Mouse (Mus musculus) Muller cell, postnatal 12 days (primary cell): ENCODE results near the gene Allc.

Experiments used
- DNase-seq: peaks from one replicate; pipeline ENCODE4 v3.0.0-alpha.2; 2015; ENCODE audit errors: inconsistent ontology term

Allc gene

DNA sequence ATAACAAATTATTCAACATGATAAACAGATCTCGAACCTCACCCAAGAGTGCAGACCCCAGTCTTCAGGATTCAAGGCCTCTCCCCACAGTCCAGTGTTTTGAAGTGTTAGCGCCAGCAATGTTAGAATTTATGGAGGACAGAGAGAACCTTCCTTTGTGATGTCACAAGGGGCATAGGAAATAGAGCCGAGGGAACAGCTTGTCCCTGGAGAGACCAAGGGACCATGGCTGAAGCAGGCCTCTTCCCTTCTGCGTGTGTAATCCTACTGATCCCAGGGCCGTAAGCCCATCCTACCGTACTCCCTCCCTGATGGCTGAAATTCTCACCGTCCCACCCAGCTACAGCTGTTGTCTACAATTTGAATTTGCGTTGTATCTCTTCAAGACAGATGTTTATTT lies at the start of gene Allc:
Allc (minus strand) TSS at position 101 of the 400 bp plus-strand sequence.
- DNase-seq = no peak

DNA sequence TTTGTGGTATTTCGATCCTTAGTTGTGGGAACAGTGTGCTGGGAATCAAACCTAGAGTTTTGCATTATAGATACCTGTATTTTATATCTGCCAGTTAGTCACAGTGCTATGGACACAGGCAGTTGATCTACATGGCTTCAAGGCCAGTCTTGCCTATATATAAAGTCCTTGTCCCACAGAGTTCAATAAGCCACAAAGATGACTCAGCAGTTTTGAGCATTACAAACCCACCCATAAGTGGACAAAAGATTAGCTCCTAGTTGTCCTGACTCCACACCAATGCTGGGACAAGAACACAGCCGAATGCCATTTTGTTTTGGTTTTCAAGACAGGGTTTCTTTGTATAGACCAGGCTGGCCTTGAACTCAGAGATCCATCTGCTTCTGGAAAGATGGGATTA lies 46.1 kb upstream of the Allc start:
- no peak for DNase-seq

DNA sequence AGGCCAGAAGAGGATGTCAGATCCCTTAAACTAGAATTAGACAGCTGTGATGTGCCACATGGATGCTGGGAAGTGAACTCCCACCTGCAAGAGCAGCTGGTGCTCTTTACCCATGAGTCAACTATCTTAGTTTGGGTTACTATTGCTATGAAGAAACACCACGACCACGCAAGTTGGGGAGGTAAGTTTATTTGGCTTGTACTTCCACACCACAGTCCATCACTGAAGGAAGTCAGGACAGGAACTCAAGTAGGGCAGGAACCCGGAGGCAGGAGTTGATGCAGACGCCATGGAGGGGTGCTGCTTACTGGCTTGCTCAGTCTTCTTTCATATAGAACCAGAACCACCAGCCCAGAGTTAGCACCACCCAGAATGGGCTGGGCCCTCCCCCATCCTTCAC lies 44.8 kb upstream of the Allc start:
- no peak for DNase-seq

DNA sequence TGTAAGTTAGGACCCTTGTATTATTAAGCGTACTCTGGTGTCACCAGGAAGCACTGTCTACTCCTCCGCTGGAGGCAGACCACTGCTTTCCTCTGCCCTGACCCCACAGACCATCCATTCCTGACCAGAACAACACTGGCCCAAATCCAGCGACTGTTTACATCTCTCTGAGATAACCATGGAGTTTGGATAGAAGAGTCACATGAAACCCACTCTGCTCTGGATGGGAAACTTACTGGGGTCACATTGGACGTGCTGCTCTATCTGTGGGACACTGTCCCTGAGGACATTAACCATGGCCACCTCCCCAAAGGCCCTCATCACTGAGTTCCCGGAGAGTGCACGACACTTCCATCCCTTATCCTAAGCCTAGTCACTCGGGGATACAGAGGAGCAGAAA lies 43.1 kb upstream of the Allc start:
- DNase-seq = no peak

DNA sequence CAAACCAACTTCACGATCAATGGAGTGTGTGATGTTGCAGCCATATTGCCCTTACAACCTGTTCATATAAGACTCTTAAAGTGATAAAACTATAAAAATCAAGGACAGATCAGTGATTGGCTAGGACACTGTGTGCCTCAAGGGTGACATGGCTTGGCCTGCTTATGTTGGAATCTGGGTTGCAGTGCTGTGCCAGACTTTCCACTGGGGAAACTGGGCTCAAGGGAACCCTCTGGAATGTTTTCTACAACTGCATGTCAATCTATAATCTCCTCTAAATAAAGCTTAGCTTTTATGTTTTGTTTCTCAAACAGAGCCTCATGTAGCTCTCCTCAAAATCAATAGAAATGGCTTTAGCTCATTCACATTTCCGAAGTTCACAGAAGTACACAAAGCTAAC lies 41.9 kb upstream of the Allc start:
- no peak for DNase-seq

DNA sequence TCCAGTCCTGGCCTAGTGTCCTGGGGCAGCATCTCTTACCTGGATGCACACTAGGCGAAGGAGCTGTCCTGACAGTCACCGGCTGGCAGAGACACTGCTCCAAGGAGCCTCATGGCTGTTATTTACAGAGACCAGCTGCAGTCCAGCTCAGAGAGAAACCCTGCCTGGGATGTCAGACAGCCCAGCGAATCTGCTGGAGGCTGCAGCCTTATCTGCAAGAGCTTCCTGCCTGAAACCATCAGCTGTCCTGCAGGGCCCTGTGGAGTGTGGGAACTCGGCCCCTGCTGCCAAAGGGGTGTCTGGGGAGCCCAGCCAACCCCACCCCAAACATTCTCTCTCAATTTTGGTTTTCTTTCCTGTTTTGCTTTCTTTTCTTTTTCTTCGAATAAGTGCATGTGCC lies 40.9 kb upstream of the Allc start, which contains the start of gene Colec11:
Colec11 (minus strand) TSS at position 183 of the 400 bp plus-strand sequence.
- no peak for DNase-seq

DNA sequence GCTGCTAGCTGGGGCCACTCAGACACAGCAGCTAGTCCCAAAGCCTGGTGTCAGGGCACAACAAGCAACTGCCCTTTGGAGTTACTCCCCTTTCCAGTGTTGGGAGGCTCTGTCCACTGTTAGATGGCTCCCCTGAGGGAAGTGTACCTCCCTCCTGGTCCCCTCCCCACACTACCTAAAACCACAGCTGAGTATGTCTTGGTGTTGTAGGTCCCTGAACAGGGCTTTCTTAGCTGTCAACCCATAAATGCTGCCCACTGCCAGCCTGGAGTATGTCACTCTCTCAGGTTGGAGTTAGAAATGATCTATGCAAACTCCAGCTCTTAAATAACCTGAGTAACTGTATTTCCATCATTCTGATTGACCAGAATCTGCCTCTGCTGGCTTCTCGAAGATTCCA lies 40.3 kb upstream of the Allc start:
- no peak for DNase-seq

DNA sequence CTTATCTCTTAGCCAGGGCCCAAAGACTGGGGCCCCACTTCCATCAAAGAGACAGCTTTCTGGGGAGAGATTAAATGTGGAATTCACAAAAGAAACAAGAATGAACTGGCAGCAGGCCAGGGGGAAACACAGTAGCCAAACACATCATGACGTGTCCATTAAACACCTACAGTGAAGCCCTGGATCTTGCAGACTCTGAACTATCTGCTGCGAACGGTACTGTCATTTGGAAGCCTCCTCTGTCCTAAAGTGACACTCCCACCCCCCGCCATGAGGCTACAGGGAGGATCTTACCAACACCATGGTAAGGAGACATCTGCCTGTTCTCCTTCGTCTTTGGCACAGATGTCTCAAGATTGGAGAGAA lies 39.8 kb upstream of the Allc start:
- DNase-seq = no peak

DNA sequence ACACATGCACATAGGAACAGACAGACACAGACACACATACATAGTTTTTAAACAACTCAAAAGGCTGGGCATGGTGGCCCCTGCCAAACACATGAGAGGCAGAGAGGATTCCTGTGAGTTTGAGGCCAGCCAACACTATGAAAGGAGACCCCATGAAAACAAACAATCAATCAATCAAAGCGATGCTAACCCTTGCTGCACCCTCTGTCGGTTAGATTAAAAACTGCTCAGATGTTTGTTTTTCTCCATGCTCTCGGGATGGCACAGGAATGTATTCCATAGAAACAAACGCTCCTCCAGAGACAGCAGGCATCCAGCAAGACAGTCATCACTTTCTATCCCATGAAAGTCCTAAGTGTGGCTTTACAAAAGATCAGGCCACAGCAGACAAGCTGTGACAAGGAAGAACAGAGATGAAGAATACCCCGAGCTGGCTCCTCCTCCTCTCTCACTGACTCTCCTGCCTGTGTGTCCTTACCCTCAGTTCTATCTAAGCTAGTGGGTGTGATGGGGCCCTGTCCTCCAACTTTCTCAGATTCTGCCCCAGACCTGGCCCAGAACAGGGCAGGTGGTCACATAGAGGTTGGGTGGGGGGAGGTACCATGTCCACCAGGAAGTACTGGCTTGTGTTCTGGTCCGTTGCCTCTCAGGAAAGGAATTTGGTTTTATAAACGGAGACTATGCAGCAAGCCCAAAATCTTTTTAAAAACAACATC lies 39.3 kb upstream of the Allc start:
- no peak for DNase-seq

DNA sequence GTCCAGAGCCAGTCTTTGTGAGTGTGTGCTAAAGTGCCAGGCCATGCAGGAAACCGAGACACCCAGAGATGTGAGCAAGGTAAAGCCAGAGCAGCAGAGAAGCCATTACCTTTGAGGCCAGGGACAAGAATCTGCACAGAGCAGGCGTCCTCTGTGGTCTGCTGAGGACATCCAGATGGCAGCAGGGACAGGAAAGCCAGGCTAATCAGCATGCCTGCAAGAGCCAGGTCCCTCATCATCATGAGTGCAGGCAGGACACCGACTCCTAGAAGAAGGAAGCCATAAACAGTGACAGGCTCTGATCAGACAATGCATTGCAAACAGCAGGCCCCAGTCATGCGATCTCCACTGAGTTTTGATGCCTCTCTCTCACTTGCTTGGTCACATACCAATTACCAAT lies 35.0 kb upstream of the Allc start:
- no peak for DNase-seq

DNA sequence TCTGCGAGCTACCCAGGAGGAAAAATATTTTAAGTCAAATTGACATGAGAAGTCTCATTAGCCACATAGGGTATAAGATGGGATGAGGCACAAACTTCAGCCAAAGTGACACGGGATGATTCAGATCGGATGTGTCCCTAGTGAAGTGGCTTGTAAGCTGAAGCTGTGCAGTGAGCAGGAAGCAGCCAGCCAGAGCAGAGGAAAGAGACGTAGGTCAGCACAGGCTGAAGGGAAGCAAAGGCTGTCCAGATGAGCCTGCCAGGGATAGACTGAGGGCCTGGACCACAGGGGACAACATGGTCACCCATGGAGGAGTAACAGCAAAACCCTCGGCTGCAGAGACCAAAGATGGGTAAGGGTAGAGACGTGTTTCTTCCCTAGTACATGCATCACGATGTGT lies 32.1 kb upstream of the Allc start:
- DNase-seq = no peak

DNA sequence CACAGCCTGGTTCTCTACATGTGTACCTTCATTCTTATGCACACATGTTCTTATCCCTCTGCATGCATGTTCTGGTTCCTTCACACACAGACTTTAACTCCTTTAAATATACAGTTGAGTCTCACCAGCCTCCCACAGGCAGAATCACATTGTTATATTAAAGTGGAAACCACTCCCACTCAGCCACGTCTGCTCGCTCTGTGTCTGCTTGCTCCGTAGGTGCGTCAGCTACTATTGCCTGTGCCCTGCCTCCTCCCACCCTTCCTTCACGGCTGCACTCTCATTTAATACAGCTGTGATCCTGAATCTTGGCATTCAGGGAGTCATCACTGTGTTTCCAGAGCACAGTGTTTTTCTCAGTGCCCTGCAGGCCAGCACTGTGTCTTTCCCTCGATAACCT lies 30.1 kb upstream of the Allc start:
- DNase-seq = no peak

DNA sequence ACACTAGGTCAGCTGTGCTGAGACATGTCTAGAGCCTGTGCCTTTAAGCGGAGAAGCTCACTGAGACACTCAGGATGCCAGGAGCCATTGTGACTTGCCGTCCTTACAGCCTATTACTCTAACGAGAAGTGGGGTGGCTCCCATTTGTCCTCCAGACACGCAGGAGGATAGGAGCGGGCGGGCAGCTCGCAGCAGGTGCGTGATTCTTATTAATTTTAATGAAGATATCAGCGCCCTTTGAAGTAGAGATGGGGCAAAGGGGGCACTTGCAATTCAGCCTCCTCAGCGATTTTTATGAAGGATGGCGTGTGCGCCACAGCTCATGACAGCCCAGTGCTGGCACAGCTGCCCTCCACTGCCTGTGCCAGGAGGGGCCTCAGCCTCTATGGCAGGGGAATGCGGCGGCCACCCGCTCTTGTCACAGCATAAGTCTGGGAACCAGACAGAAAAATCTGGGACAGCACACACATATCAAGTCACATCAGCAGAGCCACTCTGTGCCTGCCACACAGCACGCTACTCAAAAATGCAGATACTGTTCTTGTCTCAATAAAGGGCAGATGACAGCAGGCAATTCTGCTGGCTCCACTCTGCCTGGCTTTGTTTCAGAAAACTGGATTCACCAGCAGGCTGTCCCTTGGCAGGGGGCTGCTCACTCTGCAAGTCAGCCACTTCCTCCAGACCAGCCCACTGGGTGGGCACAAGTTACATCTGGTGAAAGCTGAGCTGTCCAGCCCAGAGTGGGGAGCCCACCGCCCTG lies 25.4 kb upstream of the Allc start:
- DNase-seq = peak; percentile 35

DNA sequence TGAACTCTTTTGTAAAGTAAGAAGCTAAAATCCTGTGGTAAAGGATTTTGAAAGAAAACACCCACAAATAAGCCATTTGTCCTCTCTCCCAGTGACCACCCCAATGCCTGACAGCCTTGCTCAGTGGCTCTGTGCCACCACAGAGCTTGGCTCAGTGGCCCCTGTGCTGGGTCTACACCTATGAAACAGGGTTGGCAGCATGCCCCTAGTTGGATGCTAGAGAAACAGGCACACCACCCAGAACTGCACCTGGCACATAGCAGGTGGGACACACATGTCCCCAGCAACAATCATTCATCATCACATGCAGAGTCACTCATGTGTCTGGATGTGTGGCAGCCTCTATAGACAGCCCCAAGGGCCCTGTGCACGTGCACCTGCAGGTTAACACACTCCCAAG lies 21.2 kb upstream of the Allc start:
- DNase-seq = no peak

DNA sequence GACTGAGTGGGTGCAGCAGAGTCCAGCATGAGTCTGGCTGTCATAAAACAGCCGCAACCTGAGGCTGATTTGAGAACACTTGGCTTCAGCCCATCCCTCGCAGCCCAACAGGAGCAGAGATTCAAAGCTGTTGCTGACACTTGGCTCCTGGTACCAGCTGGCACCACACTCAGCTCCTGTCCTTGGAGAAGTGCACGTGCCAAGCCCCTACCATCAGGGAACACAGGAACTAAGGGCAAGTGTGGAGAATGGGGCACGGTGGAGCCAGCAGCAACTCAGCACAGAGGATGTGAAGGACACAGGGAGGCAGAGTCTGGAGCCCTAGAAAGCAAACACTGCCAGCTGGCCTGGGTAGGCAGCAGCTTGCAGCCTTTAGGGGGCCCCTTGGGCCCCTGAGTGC lies 19.9 kb upstream of the Allc start:
- peak; percentile 18 for DNase-seq

DNA sequence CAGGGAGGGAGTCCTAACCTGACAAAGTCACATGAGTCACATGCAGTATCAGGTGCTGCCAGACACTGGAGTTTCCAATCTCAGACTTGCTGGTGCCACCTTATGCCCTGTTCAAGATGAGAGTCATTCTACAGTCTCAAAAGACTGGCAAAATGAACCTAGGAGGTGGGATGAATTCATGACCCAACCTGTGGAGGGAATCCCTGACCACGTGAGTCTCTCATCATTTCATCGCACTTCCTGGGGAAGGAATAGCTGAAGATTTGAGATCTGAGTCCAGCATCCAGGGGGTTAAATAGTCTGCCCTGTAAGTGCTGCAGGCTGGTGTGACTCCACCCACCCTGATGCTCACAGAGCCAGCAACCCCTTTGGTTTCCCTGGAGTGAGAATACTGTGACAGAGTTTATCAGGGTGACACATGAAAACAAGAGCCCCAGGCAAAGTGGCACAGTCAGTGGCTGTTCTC lies 16.2 kb upstream of the Allc start:
- DNase-seq = no peak

DNA sequence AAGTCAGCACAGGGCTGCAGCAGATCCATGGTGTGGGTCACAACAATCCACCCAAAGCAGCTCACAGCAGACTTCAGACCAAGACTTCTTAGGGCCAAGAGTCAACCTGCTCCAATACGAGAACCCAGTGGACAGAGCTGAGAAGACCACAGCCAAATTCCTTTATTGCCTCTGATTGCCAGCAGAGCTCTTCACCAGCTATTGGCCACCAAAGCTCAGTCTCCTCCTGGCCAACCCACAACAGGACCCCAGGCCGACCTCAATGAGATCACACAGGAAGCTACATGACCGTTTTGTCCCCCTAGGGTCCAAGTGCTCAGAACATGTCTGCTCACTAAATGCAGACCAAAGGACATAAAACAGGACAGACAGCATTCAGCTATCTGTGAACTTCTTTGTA lies 15.8 kb upstream of the Allc start:
- DNase-seq = no peak

DNA sequence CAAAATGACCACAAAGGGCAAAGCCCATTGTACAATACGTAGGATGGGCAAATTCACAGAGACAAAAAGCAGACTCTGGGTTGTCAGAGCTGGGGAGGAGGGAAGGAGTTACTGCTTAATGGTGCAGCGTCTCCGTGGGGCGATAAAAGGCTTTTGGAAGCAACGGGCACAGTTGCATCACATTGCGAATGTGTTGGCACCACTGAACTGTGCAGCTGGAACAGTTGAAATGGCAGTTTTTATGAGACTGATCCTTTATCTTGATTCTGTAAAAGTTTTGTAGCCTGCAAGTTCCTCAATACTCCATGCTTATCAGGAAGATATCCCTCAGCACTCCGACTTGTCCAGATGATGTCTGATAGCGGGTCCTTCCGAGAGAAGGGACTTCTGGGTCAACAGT lies 15.4 kb upstream of the Allc start:
- no peak for DNase-seq

DNA sequence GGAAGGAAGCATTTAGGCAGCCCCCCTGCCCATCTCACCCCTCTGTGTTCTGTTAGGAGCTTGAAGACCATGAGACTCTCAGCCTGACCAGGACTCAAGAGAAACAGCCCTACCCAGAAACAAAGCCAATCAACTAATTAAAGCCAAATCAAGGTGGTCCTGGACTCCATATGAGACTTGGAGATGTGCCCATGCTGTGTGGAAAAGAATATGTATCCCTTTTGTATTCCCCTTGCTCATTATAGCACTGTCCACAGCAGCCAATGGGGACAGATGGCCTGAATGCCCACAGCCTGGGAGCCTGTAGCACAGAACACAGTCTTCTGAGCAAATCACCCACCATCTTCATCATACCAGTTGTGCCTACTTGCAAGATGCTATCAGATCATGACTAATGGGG lies 14.5 kb upstream of the Allc start:
- DNase-seq = no peak

DNA sequence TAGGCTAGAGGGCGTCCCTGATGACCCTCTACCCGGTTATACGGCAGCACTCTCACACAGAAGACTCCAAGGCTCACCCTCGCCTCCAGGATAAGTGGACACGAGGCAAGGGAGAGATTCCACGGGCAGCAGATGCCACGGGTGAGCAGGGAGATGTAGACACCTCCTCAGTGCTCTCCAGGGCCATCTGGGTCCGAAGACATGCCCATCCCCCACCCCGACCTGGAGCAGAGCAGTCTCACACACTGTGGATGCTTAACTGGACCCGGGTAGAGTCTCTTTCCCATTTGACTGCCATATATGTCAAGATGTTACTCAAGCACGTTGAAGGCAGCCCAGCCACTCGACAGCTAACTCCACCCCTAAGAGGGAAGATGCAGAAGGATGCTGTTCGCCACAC lies 8.1 kb upstream of the Allc start:
- no peak for DNase-seq

DNA sequence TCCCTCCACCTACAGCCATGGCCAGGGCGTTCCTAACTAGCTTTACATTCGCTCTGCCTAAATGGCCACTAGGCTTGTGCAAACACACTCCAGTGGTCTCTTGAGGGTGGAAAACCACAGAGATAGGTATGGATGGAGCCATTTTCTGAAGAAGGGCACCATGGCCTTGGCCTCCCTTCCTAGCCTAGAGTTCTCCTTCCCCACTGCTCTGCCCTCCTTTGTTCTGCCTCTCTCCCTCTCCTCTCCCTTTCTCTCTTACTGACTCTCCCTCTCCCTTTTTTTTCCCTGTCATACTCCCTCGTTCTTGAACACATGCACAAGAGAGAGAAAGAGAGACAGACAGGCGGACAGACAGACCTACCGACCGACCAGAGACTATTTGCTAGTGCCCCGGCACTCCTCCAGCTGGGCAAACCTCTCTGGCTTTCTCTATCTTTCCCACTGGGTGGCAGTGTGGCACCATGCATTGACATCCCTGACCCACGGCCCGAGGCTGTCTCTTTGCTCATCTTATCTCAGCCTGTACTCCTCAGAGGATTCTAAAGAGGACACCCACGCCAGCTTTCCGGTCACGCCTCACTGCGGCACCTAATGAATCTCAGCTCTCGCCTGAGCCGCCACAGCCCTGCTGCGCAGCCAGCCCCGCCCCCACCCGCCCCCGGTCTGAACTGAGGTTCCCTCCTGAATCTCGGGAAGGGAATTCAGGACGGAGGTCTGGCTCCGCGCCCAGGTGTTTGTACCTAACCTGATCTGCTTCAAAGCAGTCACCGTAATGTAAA lies 7.0 kb upstream of the Allc start:
- DNase-seq = peak; percentile 83

DNA sequence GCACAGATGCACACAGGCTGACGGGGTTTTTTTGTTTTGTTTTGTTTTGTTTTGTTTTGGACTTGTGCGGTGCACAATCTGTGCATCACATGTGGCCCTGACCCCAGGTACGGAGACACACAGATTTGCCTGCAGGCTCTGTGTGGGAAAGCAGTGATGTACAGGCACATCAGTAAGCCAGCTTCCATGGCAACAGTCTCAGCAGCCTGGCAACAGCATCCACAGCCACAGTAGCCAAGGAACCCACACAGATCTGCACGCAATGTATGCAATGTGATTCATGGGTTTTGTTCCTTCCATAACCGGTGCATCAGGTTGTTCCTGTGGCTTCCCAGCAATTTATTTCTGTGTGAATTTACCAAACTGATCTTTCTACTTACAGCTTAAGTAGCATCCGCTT lies 5.6 kb upstream of the Allc start:
- DNase-seq = no peak

DNA sequence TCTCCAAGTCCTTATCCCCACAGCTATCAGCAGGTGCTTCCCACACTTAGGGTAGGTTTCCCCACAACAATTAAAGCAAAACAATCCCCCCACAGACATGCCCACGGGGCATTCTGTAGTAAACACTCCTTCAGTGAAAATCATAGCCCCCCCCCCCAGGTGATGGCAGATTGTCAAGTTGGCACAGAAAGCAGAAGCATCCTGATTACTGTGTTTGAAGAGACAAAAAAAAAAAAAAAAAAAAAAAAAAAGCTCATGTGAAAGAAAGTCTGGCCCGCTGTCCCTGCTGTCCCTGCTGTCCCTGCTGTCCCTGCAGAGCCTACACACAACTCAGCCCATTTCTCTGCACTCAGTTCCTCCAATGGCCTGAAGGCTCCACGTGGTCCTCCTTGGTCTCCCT lies 1.7 kb upstream of the Allc start:
- no peak for DNase-seq
